Mouse (Mus musculus): ENCODE results near the gene Rreb1.

GRCm38 (mm10) chr13:37954318-37954717 is 176.1 kb downstream of the Rreb1 start:
- no peak for TF ChIP-seq CTCF (IDR thresholded peaks at IDR 0.05; ENCODE audit: low read depth, low read length)
- no peak for TF ChIP-seq POLR2A (IDR thresholded peaks at IDR 0.05; ENCODE audit: extremely low read depth, insufficient read depth, low read length)

All from liver, adult 2 months (tissue).